20 mouse cellular contexts compared by ENCODE assay signal in the genomic region with DNA sequence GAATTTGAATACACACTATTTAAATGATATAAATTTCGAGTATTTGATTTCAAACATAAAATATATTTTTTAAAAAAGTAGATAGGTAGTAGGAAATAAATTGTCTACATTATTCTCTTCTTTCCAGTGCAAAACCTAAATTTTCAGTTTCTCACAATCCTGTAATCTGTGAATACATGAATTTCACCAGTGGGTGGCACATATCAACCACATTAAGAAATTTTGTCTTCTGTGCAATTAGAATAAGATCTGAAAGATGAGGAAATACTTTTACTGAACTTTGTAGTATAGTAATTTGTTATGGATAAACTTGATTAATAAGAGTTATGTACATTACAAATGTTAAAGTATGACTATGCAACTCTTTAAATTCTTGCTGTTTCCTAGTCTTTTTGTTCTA.
DNase-seq lines count a peak whose midpoint lies in the region; ATAC-seq and TF ChIP-seq lines count a peak whose summit lies in the region.
"Had no signal": no experiment of that assay in that cellular context is flagged by ENCODE, and none has a peak within 500 bp of the region (broad histone marks: within the 10 kb centered on the region; RNA-seq: fewer than 3 reads in every experiment).

No protein-coding gene starts in this region.

- H3K9me3 ChIP-seq in forebrain, postnatal 0 days (ENCODE audit: low read length), result no peaks in the 10 kb centered on the region
- no peaks in the 10 kb centered on the region for H3K9me3 ChIP-seq in forebrain, embryonic 13.5 days (replicated peaks)
- H3K9me3 ChIP-seq: forebrain, embryonic 10.5 days; hindbrain, embryonic 10.5 days; limb, embryonic 15.5 days; liver, embryonic 15.5 days; stomach, embryonic 15.5 days had no signal

- H3K27ac ChIP-seq in forebrain, postnatal 0 days (ENCODE audit: low read depth, low read length), result no peak overlapping the region
- H3K27ac ChIP-seq in forebrain, embryonic 13.5 days, result no peak overlapping the region
- no peak overlapping the region for H3K27ac ChIP-seq in layer of hippocampus, adult 2 months
- H3K27ac ChIP-seq: forebrain, embryonic 10.5 days; hindbrain, embryonic 10.5 days; limb, embryonic 15.5 days; liver, embryonic 15.5 days; stomach, embryonic 15.5 days had no signal

- TF ChIP-seq CTCF in forebrain, postnatal 0 days (IDR thresholded peaks at IDR 0.05; ENCODE audit: low read depth), result 0 out of 2 replicates have a peak, but pooled peaks have one; percentile 17
- TF ChIP-seq CTCF in layer of hippocampus, adult 2 months (conservative IDR thresholded peaks at IDR 0.05), result peak; percentile 64

- H3K4me2 ChIP-seq in forebrain, postnatal 0 days (ENCODE audit: low read depth), result no peak overlapping the region
- H3K4me2 ChIP-seq in forebrain, embryonic 13.5 days, result no peak overlapping the region
- H3K4me2 ChIP-seq: limb, embryonic 15.5 days; liver, embryonic 15.5 days; stomach, embryonic 15.5 days had no signal

- no peak overlapping the region for H3K9ac ChIP-seq in forebrain, postnatal 0 days
- no peak overlapping the region for H3K9ac ChIP-seq in forebrain, embryonic 13.5 days
- H3K9ac ChIP-seq: limb, embryonic 15.5 days; liver, embryonic 15.5 days; stomach, embryonic 15.5 days had no signal

- ATAC-seq in forebrain, postnatal 0 days, result no peak
- ATAC-seq in forebrain, embryonic 13.5 days, result no peak
- ATAC-seq in CD4-positive, CD25-positive, alpha-beta regulatory T cell, adult 4 months, result no peak

- no peaks in the 10 kb centered on the region for H3K4me1 ChIP-seq in forebrain, postnatal 0 days (ENCODE audit: insufficient read depth)
- H3K4me1 ChIP-seq in forebrain, embryonic 13.5 days, result no peaks in the 10 kb centered on the region
- H3K4me1 ChIP-seq: forebrain, embryonic 10.5 days; hindbrain, embryonic 10.5 days; limb, embryonic 15.5 days; liver, embryonic 15.5 days; stomach, embryonic 15.5 days had no signal

- no peaks in the 10 kb centered on the region for H3K36me3 ChIP-seq in forebrain, postnatal 0 days (ENCODE audit: insufficient read depth)
- no peaks in the 10 kb centered on the region for H3K36me3 ChIP-seq in forebrain, embryonic 13.5 days (ENCODE audit: poor library complexity, severe bottlenecking)
- H3K36me3 ChIP-seq: forebrain, embryonic 10.5 days; hindbrain, embryonic 10.5 days; limb, embryonic 15.5 days; liver, embryonic 15.5 days; stomach, embryonic 15.5 days had no signal

- no peaks in the 10 kb centered on the region for H3K27me3 ChIP-seq in forebrain, postnatal 0 days (ENCODE audit: insufficient read depth, low read length)
- no peaks in the 10 kb centered on the region for H3K27me3 ChIP-seq in forebrain, embryonic 13.5 days
- H3K27me3 ChIP-seq: limb, embryonic 15.5 days; liver, embryonic 15.5 days; stomach, embryonic 15.5 days had no signal

- no peak overlapping the region for H3K4me3 ChIP-seq in forebrain, postnatal 0 days (ENCODE audit: low read depth, low read length)
- no peak overlapping the region for H3K4me3 ChIP-seq in forebrain, embryonic 13.5 days
- no peak overlapping the region for H3K4me3 ChIP-seq in layer of hippocampus, adult 2 months
- H3K4me3 ChIP-seq: forebrain, embryonic 10.5 days; hindbrain, embryonic 10.5 days; limb, embryonic 15.5 days; liver, embryonic 15.5 days; stomach, embryonic 15.5 days had no signal

- WGBS in forebrain, postnatal 0 days, result 42% methylated on average over 1 of the region's 1 CpGs
- WGBS in forebrain, embryonic 13.5 days, result 43% methylated on average over 1 of the region's 1 CpGs

- no peak for DNase-seq in forebrain, postnatal 0 days
- DNase-seq in layer of hippocampus, adult 2 months (ENCODE audit: low spot score in 2 of 2), result no peak
- DNase-seq in layer of hippocampus, postnatal 10 days (ENCODE audit: low spot score in 2 of 2), result no peak
- DNase-seq in 3T3-L1 (ENCODE audit: low read depth, low spot score) (peak; percentile 69), adipocyte (ENCODE audit: low spot score) (peak; percentile 51)
- no peak for DNase-seq in right cerebral cortex, adult 2 months (ENCODE audit: low spot score in 2 of 2)
- DNase-seq: adrenal gland, postnatal 10 days; cerebellum, adult 18-20 months; cerebellum, postnatal 36 days; gastrocnemius, postnatal 14 days; layer of hippocampus, postnatal 36 days; right cerebral cortex, postnatal 25 days; thymus, adult 2 months had no signal

Comparison
In these comparisons a context has a peak if more than half of its experiments do, and no peak if none do; other contexts are left out.
1. DNase-seq: peak in 3T3-L1 (single experiment) and adipocyte (single experiment); none in forebrain, postnatal 0 days (single experiment), layer of hippocampus, adult 2 months (0 of 2), layer of hippocampus, postnatal 10 days (0 of 2) and right cerebral cortex, adult 2 months (0 of 2).